Mouse (Mus musculus): Measurements from ENCODE around the gene Clic6. TPM values are rescaled to one million over a fixed set of nuclear protein-coding genes. Genes with fewer than 3 reads are reported as not detected.

The Clic6 gene
- polyA plus RNA-seq, 2 experiments: 1.5 to 2.7 TPM

DNA sequence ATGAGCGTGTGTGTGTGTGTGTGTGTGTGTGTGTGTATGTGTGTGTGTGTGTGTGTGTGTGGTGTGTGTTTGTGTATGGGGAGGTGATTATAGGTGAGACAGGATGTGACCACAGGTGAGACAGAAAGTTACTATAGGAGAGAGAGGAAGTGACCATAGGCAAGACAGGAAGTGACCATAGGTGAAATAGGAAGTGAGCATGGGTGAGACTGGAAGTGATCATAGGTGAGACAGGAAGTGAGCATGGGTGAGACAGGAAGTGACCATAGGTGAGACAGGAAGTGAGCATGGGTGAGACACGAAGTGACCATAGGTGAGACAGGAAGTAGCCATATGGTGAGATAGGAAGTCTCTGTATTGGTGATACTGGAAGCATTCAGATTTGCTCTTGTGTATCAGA, 49.7 kb downstream of the Clic6 start:
- Histone ChIP-seq H3K27me3 (ENCODE audit: control insufficient read depth, insufficient read depth, low read length) (no peaks in the 10 kb centered on the region), H3K4me2 (replicated peaks; ENCODE audit: low read depth, low read length, severe bottlenecking) (no peak overlapping the region), H3K27ac (replicated peaks; ENCODE audit: low read depth, low read length) (no peak overlapping the region), H3K9ac (ENCODE audit: low read depth, low read length, severe bottlenecking) (no peak overlapping the region), H3K4me3 (replicated peaks; ENCODE audit: low read length) (no peak overlapping the region), H3K9me3 (ENCODE audit: control insufficient read depth, low read length) (no peaks in the 10 kb centered on the region), H3K4me1 (ENCODE audit: control insufficient read depth, insufficient read depth, low read length) (no peaks in the 10 kb centered on the region), H3K36me3 (ENCODE audit: control insufficient read depth, insufficient read depth, low read length) (no peaks in the 10 kb centered on the region)
- TF ChIP-seq POLR2A (IDR thresholded peaks at IDR 0.05; ENCODE audit: borderline replicate concordance, extremely low read depth, insufficient read depth, insufficient read length): no peak
- 87% methylated on average over 2 of the region's 2 CpGs for WGBS
- ATAC-seq (ENCODE audit: low FRiP score, low read depth): no peak
- no peak for DNase-seq (ENCODE audit: low spot score)

DNA sequence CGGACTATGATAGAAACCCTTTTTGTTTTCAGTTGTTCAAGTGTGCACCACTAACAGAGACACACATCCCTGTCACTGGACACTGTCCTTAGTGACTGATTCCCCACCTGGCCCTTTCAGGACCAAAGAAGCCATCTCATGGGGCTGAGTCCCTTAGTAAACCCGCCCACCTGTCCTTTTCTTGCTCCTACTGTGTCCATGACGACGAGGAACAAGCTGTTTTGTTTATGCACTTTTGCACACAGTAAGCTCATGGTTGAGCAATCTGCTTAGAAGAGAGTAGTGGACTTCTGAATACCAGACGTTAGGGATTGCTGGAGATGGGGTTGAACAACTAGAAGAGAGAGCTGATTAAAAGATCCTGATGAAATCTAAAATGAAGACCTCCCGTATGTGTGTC, 52.8 kb downstream of the Clic6 start:
- no peak for ATAC-seq (ENCODE audit: low FRiP score, low read depth)

DNA sequence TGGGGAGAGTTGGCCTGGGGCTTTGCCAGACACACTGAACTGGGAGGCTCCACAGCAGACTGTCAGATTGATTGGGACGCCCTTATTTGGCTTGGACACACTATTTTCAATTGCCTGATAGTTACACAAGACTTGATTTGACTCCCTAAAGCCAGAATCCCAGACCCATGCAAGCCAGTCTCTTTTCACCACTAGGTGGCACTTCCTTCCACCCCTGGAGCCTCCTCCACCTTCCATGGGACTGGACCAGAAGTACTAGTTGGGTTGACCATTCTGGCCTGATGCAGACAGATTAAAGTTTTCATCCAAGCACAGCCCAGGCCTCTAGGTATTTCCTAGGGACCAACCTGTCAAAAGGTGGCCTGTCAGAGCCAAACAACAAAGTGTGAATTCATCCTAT, 58.7 kb downstream of the Clic6 start:
- 43% methylated on average over 1 of the region's 1 CpGs for WGBS
- no peak for ATAC-seq (ENCODE audit: low FRiP score, low read depth)
- Histone ChIP-seq H3K9me3 (ENCODE audit: control insufficient read depth, low read length) (no peaks in the 10 kb centered on the region), H3K4me1 (ENCODE audit: control insufficient read depth, insufficient read depth, low read length) (no peaks in the 10 kb centered on the region), H3K9ac (ENCODE audit: low read depth, low read length, severe bottlenecking) (no peak overlapping the region), H3K36me3 (ENCODE audit: control insufficient read depth, insufficient read depth, low read length) (no peaks in the 10 kb centered on the region), H3K27ac (replicated peaks; ENCODE audit: low read depth, low read length) (no peak overlapping the region), H3K4me2 (replicated peaks; ENCODE audit: low read depth, low read length, severe bottlenecking) (no peak overlapping the region), H3K4me3 (replicated peaks; ENCODE audit: low read length) (no peak overlapping the region), H3K27me3 (ENCODE audit: control insufficient read depth, insufficient read depth, low read length) (no peaks in the 10 kb centered on the region)
- DNase-seq (ENCODE audit: low spot score): no peak
- TF ChIP-seq POLR2A (IDR thresholded peaks at IDR 0.05; ENCODE audit: borderline replicate concordance, extremely low read depth, insufficient read depth, insufficient read length): no peak

More for the DNA sequence above, 52.8 kb downstream of the Clic6 start:
- no peak for TF ChIP-seq POLR2A (IDR thresholded peaks at IDR 0.05; ENCODE audit: borderline replicate concordance, extremely low read depth, insufficient read depth, insufficient read length)
- no peak for DNase-seq (ENCODE audit: low spot score)
- H3K4me1 ChIP-seq (ENCODE audit: control insufficient read depth, insufficient read depth, low read length): no peaks in the 10 kb centered on the region
- H3K9me3 ChIP-seq (ENCODE audit: control insufficient read depth, low read length): no peaks in the 10 kb centered on the region
- H3K4me2 ChIP-seq (replicated peaks; ENCODE audit: low read depth, low read length, severe bottlenecking): no peak overlapping the region
- 86% methylated on average over 6 of the region's 6 CpGs for WGBS
- no peaks in the 10 kb centered on the region for H3K27me3 ChIP-seq (ENCODE audit: control insufficient read depth, insufficient read depth, low read length)
- no peak overlapping the region for H3K4me3 ChIP-seq (replicated peaks; ENCODE audit: low read length)
- H3K36me3 ChIP-seq (ENCODE audit: control insufficient read depth, insufficient read depth, low read length): no peaks in the 10 kb centered on the region
- H3K27ac ChIP-seq (replicated peaks; ENCODE audit: low read depth, low read length): no peak overlapping the region
- no peak overlapping the region for H3K9ac ChIP-seq (ENCODE audit: low read depth, low read length, severe bottlenecking)

DNA sequence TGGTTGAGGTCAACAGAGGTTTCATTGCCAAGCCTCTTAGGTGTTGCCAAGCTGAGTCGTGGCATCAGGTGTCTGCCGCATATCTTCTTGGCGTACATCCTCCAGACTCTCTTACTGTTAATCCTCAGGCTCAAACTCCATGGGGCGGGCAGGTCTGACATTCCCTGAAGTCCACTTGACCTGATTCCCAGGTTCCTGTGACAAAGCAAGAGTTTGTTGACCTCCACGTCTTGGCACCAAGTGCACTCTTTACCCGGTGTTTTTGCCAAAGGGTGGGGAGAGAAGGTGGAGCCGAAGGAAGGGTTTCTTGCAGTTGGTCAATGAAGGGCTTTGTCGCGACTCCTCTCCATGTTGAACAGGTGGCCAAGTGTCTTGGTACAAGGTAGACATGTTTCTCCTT, 63.1 kb downstream of the Clic6 start:
- no peak for DNase-seq (ENCODE audit: low spot score)
- H3K9ac ChIP-seq (ENCODE audit: low read depth, low read length, severe bottlenecking): no peak overlapping the region
- H3K4me1 ChIP-seq (ENCODE audit: control insufficient read depth, insufficient read depth, low read length): peaks cover 6% of the 10 kb centered on the region; the same call in 1 of the 2 replicates
- 92% methylated on average over 9 of the region's 9 CpGs for WGBS
- no peak overlapping the region for H3K27ac ChIP-seq (replicated peaks; ENCODE audit: low read depth, low read length)
- no peaks in the 10 kb centered on the region for H3K27me3 ChIP-seq (ENCODE audit: control insufficient read depth, insufficient read depth, low read length)
- no peaks in the 10 kb centered on the region for H3K9me3 ChIP-seq (ENCODE audit: control insufficient read depth, low read length)
- H3K36me3 ChIP-seq (ENCODE audit: control insufficient read depth, insufficient read depth, low read length): no peaks in the 10 kb centered on the region
- H3K4me3 ChIP-seq (replicated peaks; ENCODE audit: low read length): no peak overlapping the region
- no peak for TF ChIP-seq POLR2A (IDR thresholded peaks at IDR 0.05; ENCODE audit: borderline replicate concordance, extremely low read depth, insufficient read depth, insufficient read length)
- no peak for ATAC-seq (ENCODE audit: low FRiP score, low read depth)
- no peak overlapping the region for H3K4me2 ChIP-seq (replicated peaks; ENCODE audit: low read depth, low read length, severe bottlenecking)

DNA sequence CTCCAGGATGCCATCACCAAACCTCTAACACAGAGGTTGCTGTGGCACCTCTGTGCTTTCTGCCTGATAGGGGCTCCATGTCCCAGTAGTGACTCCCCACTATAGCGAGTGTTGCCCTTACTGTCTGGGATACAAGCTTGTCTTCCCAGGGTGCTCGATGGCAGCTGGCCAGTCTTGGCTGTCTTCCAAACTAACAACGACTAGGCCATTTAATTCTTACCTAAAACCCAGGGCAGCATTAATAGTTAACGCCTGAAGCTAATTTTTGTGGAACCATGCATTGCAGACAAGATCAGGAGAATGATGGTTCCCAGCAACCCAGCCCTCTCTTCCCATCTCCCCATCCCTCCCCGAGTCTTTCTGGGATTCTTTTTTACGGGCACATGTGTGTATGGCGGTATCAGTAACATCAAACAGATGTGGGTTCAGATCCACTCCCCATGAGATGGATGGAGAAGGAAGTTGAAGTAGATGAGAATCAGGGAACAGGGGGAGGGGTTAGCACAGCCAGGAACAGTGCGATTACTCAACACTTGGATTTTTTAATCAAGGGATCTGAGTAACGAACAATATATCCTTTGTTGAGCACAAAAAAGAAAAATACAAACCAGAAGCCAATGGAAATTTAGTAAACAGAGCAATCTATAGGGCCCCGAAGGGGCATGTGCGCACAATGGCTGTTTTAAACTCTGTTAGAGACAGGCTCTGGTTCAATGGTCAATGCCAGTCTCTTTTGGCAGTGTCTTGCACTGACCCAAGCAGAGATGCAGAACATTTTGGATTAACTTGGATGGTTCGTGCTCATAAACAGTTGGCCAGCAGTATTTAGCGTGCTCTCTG, 66.0 kb downstream of the Clic6 start:
- peaks cover 6% of the 10 kb centered on the region; the same call in 1 of the 2 replicates for H3K4me1 ChIP-seq (ENCODE audit: control insufficient read depth, insufficient read depth, low read length)
- no peak overlapping the region for H3K4me2 ChIP-seq (replicated peaks; ENCODE audit: low read depth, low read length, severe bottlenecking)
- H3K9me3 ChIP-seq (ENCODE audit: control insufficient read depth, low read length): no peaks in the 10 kb centered on the region
- no peak for ATAC-seq (ENCODE audit: low FRiP score, low read depth)
- no peak overlapping the region for H3K27ac ChIP-seq (replicated peaks; ENCODE audit: low read depth, low read length)
- DNase-seq (ENCODE audit: low spot score): no peak
- H3K36me3 ChIP-seq (ENCODE audit: control insufficient read depth, insufficient read depth, low read length): no peaks in the 10 kb centered on the region
- H3K9ac ChIP-seq (ENCODE audit: low read depth, low read length, severe bottlenecking): no peak overlapping the region
- no peak overlapping the region for H3K4me3 ChIP-seq (replicated peaks; ENCODE audit: low read length)
- no peak for TF ChIP-seq POLR2A (IDR thresholded peaks at IDR 0.05; ENCODE audit: borderline replicate concordance, extremely low read depth, insufficient read depth, insufficient read length)
- H3K27me3 ChIP-seq (ENCODE audit: control insufficient read depth, insufficient read depth, low read length): no peaks in the 10 kb centered on the region
- 49% methylated on average over 13 of the region's 13 CpGs for WGBS

Measured in limb, embryonic 14.5 days (tissue).